Mouse (Mus musculus) lung, adult 2 months (tissue): ENCODE data around the gene Adgrd1.

ENCODE experiments used
- CTCF ChIP-seq: fragments of 200-500 bp; IDR thresholded peaks from 2 replicates; pipeline ENCODE4 v1.5.1; 2011; ENCODE audit warnings: mild to moderate bottlenecking, low read length, control low read depth; ENCODE audit not compliant: insufficient read depth
- POLR2A ChIP-seq: fragments of 200-500 bp; IDR thresholded peaks from 2 replicates; pipeline ENCODE4 v1.6.1; 2011; ENCODE audit warnings: low read depth, mild to moderate bottlenecking, control low read depth, low read length, borderline replicate concordance; ENCODE audit errors: extremely low read depth

- no peak for TF ChIP-seq CTCF
- no peak for TF ChIP-seq POLR2A
Observed at GRCm38 (mm10) chr5:129051910-129052309, 44.6 kb upstream of the Adgrd1 start.
